Mouse (Mus musculus) liver, adult 2 months (tissue): ENCODE results near the gene Dock9. TPM values are rescaled to one million over a fixed set of nuclear protein-coding genes. Genes with fewer than 3 reads are reported as not detected.
A peak's percentile ranks its signal among the peaks of the same experiment; 100 is the strongest.

Experiments used
- DNase-seq: peaks from one replicate; pipeline ENCODE4 v3.0.0-alpha.2; 2011; ENCODE audit warnings: low read depth, low spot score; ENCODE audit errors: extremely low read depth
- H3K27ac ChIP-seq: fragments of 200-500 bp; replicated peaks from 2 replicates; pipeline ENCODE4 v1.5.1; 2012; ENCODE audit warnings: low read depth, mild to moderate bottlenecking, control low read depth, inconsistent platforms, low read length; ENCODE audit not compliant: insufficient read depth
- H3K27me3 ChIP-seq: fragments of 200-500 bp; 2 replicates; pipeline ENCODE4 v1.6.1; 2012; ENCODE audit warnings: mild to moderate bottlenecking, moderate library complexity, low read length, inconsistent platforms; ENCODE audit not compliant: control insufficient read depth, insufficient read depth
- H3K36me3 ChIP-seq: fragments of 200-500 bp; 2 replicates; pipeline ENCODE4 v1.6.1; 2012; ENCODE audit warnings: low read length, inconsistent platforms; ENCODE audit not compliant: control insufficient read depth, insufficient read depth
- H3K4me1 ChIP-seq: fragments of 200-500 bp; 2 replicates; pipeline ENCODE4 v1.6.1; 2011; ENCODE audit warnings: low read length; ENCODE audit not compliant: control insufficient read depth, insufficient read depth
- H3K4me3 ChIP-seq: fragments of 200-500 bp; 2 replicates; pipeline ENCODE4 v1.5.1; 2011; ENCODE audit warnings: low read depth, mild to moderate bottlenecking, control low read depth, low read length, moderate library complexity; ENCODE audit not compliant: insufficient read depth
- H3K79me2 ChIP-seq: fragments of 200-500 bp; 2 replicates; pipeline ENCODE4 v1.6.1; 2012; ENCODE audit warnings: inconsistent platforms, mild to moderate bottlenecking, low read length, moderate library complexity; ENCODE audit not compliant: control insufficient read depth, insufficient read depth
- H3K9ac ChIP-seq: fragments of 200-500 bp; 2 replicates; pipeline ENCODE4 v1.6.1; 2012; ENCODE audit warnings: low read depth, mild to moderate bottlenecking, control low read depth, inconsistent platforms, low read length
- CTCF ChIP-seq: fragments of 200-500 bp; IDR thresholded peaks from 2 replicates; pipeline ENCODE4 v1.5.1; 2011; ENCODE audit warnings: low read depth, low read length, control low read depth
- POLR2A ChIP-seq: fragments of 200-500 bp; IDR thresholded peaks from 2 replicates; pipeline ENCODE4 v1.6.1; 2011; ENCODE audit warnings: low read length, control low read depth; ENCODE audit not compliant: insufficient read depth; ENCODE audit errors: extremely low read depth
- WGBS: fragments of 180-500 bp; shearing (Covaris S2); methylation state at CpG from one replicate; pipeline ENCODE4 v1.1.7; 2018; 5-methylcytosine and 5-hydroxymethylcytosine counted together
- polyA plus RNA-seq: library from polyadenylated mRNA; depleted of rRNA; stranded (reverse); fragments of >200 nt; gene quantifications from 2 replicates; pipeline ENCODE4 v1.2.3, GENCODE M21; 2012
- total RNA-seq: library from RNA; depleted of rRNA; stranded (reverse); fragments of >200 nt; gene quantifications from 2 replicates; pipeline ENCODE4 v1.2.3, GENCODE M21; 2014

The Dock9 gene
- total and polyA plus RNA-seq, 2 experiments = 3.8 to 11.4 TPM

DNA sequence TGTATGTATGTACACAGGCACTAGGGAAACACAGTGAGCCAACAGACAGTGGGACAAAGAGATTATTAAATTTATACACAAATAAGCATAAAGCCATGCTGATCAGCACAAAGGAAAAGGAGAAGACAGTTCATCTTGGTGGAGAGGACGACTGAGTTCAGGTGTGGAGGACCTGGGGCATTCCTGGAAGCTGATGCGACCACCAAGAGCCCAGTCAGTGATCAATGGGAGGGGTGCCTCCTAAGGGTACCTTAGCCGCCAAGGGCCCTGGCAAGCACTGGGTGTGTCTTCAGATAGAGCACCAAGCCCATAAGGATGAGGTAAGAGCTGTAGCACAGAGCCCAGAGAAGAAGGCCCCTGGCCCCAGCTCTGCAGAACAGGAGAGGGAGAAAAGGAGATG, 8.4 kb downstream of the Dock9 start:
- no peaks in the 10 kb centered on the region for H3K27me3 ChIP-seq

DNA sequence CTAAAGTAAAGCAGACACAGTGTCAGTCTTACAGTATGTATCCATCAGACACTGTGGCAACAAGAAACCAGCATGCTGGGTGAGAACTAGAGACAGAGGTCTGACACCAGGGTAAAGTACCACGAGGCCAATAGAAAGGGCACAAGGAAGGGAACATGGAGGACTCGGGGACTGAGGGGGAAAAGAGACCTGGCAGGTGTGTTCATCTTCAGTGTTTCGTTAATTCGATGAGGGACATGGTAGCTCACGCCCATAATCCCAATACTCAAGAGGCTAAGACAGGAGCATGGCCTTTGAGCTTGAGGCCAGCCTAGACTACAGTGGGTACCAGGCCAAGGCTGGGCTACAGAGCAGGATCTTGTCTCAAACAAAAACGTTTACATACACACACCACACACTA, 9.2 kb downstream of the Dock9 start:
- Histone ChIP-seq H3K79me2 (peaks cover 18% of the 10 kb centered on the region), H3K4me3 (no peak overlapping the region), H3K27ac (no peak overlapping the region), H3K36me3 (no peaks in the 10 kb centered on the region), H3K9ac (no peak overlapping the region), H3K27me3 (no peaks in the 10 kb centered on the region), H3K4me1 (no peaks in the 10 kb centered on the region)
- no peak for DNase-seq
- 86% methylated on average over 6 of the region's 6 CpGs for WGBS
- TF ChIP-seq CTCF (no peak), POLR2A (no peak)

More for the DNA sequence above, 8.4 kb downstream of the Dock9 start:
- Histone ChIP-seq H3K27ac (no peak overlapping the region), H3K79me2 (peaks cover 18% of the 10 kb centered on the region), H3K4me3 (no peak overlapping the region), H3K36me3 (no peaks in the 10 kb centered on the region), H3K4me1 (no peaks in the 10 kb centered on the region), H3K9ac (no peak overlapping the region)
- WGBS = 90% methylated on average over 3 of the region's 3 CpGs
- no peak for DNase-seq
- TF ChIP-seq CTCF = no peak
- TF ChIP-seq POLR2A = no peak

DNA sequence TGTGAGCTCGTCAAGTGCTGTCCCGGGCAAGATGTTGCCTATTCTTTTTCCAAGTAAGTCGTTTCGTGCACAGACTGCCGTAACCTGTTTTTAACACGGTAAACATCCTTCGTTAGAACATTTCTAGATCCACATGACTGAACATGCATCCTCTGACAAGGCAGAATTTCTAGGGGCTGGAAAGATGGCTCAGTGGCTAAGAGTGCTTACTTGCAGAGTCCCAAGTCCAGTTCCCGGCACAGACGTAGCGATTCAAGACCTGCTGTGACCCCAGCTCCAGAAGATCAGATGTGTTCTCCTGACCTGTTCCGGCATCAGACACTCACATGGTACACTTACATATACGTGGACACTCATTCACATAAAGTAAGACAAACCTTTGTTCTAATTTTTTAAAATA, 10.2 kb downstream of the Dock9 start:
- Histone ChIP-seq H3K4me3 (no peak overlapping the region), H3K4me1 (no peaks in the 10 kb centered on the region), H3K27ac (no peak overlapping the region), H3K27me3 (no peaks in the 10 kb centered on the region), H3K36me3 (no peaks in the 10 kb centered on the region), H3K79me2 (peaks cover 15% of the 10 kb centered on the region), H3K9ac (no peak overlapping the region)
- 91% methylated on average over 12 of the region's 12 CpGs for WGBS
- DNase-seq = no peak
- TF ChIP-seq POLR2A (no peak), CTCF (no peak)

DNA sequence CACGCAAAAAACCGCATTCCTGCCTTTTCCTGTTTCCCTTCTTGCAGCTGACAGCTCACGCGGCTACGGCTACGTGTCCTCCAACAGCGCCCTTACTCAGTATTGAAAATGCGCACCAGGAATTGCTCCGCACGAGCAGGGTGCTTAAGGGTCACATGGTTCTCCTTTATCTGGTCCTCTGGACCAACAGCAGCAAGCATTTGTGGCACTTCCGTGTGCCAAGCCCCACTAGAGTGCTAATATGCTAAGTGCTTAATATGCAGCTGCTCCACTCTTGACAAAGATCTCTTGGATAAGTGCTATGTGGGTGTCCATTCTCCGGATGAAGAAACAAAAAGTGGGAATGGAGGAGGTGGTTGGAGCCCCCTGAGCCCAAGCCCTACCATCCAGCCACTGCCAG, 10.7 kb downstream of the Dock9 start:
- TF ChIP-seq CTCF (no peak), POLR2A (no peak)
- Histone ChIP-seq H3K27ac (no peak overlapping the region), H3K79me2 (peaks cover 10% of the 10 kb centered on the region), H3K27me3 (no peaks in the 10 kb centered on the region), H3K9ac (no peak overlapping the region), H3K4me1 (no peaks in the 10 kb centered on the region), H3K36me3 (no peaks in the 10 kb centered on the region), H3K4me3 (no peak overlapping the region)
- WGBS = 95% methylated on average over 12 of the region's 12 CpGs
- no peak for DNase-seq

DNA sequence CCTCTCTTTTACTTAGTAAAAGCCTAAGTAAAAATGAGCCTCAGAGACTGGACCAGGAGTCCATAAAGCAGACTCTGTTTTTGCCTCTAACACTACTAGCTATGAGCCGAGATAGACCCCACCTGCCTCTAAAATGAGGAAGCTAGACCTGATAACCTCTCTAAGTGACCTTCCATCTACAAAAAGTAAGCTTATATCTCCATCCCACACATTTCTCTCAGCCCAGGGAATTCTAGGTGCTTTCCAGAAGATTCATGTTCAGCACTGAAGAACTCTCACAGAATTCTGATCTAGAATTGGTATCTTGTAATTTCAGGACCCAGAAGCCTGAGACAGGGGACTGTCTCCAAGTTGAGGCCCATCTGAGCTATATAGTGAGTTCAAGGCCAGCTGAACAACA, 12.2 kb downstream of the Dock9 start:
- H3K4me3 ChIP-seq = no peak overlapping the region
- no peak overlapping the region for H3K9ac ChIP-seq
- no peaks in the 10 kb centered on the region for H3K36me3 ChIP-seq
- no peak overlapping the region for H3K27ac ChIP-seq
- H3K27me3 ChIP-seq = no peaks in the 10 kb centered on the region
- peaks cover 3% of the 10 kb centered on the region for H3K4me1 ChIP-seq
- TF ChIP-seq POLR2A (no peak), CTCF (no peak)
- DNase-seq = no peak
- H3K79me2 ChIP-seq = peaks cover 6% of the 10 kb centered on the region
- WGBS = 56% methylated on average over 1 of the region's 1 CpGs

DNA sequence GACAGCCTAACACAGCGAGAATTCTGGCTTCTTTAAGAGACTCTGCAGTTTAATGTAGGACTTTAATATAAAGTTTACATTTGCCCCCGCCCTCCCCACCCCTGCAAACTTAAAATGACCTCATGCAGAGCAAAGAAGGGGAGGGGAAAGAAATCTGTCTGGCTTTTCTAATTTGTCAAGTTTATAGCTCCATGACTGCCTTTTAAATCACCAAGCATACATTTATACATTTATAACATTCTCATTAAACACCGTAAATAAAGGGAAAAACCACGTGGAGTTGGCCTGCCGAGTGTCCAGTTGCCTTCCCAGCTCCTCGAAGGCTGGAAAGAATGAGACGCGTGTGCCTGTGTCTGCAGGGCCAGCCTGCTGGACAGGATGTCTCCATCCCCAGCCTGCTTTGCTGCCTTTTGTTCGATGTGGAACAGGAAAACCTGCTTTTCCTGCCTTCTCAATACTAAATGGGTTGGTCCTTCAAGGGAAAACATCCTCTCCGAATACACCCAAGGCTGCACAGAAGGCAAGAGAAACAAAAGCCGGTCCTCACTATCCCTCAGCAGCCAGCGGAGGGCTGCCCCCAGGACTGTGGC, 16.6 kb downstream of the Dock9 start:
- no peak for DNase-seq
- WGBS = 77% methylated on average over 12 of the region's 12 CpGs
- H3K27ac ChIP-seq = peak overlapping the region; percentile 52; the same call in 1 of the 2 replicates
- TF ChIP-seq POLR2A = no peak
- TF ChIP-seq CTCF = no peak
- H3K36me3 ChIP-seq = no peaks in the 10 kb centered on the region
- no peaks in the 10 kb centered on the region for H3K27me3 ChIP-seq
- H3K79me2 ChIP-seq = 0 out of 2 replicates have a peak, but pooled peaks cover 2% of the 10 kb centered on the region
- H3K4me3 ChIP-seq = no peak overlapping the region
- no peak overlapping the region for H3K9ac ChIP-seq
- H3K4me1 ChIP-seq = peaks cover 8% of the 10 kb centered on the region
